Comparison of ENCODE assay signal across 22 mouse cellular contexts in genomic region chr6:52439204-52439603, GRCm38 (mm10).
"Had no signal": no experiment of that assay in that cellular context is flagged by ENCODE, and none has a peak within 500 bp of the region (broad histone marks: within the 10 kb centered on the region; RNA-seq: fewer than 3 reads in every experiment).

No protein-coding gene starts in this region.

- H3K4me1 ChIP-seq: liver, embryonic 12.5 days had no signal

- H3K27me3 ChIP-seq: forebrain, embryonic 15.5 days; hindbrain, embryonic 15.5 days had no signal

- H3K4me3 ChIP-seq: forebrain, embryonic 15.5 days; hindbrain, embryonic 13.5 days; hindbrain, embryonic 15.5 days; kidney, embryonic 15.5 days; limb, embryonic 13.5 days; limb, embryonic 15.5 days; liver, embryonic 12.5 days had no signal

- DNase-seq: forebrain, postnatal 0 days; gastrocnemius, postnatal 14 days; gastrocnemius, postnatal 36 days; kidney, adult 11 months; kidney, adult 2 months; kidney, adult 9 months; kidney, postnatal 14 days; kidney, postnatal 36 days; layer of hippocampus, adult 9-11 months; layer of hippocampus, postnatal 36 days; left cerebral cortex, postnatal 4 days had no signal

- H3K27ac ChIP-seq: forebrain, embryonic 15.5 days; hindbrain, embryonic 13.5 days; hindbrain, embryonic 15.5 days; hindbrain, postnatal 0 days; kidney, embryonic 15.5 days; kidney, postnatal 0 days; limb, embryonic 13.5 days; limb, embryonic 15.5 days; liver, embryonic 12.5 days; liver, embryonic 14.5 days had no signal

- H3K9ac ChIP-seq: forebrain, embryonic 15.5 days; forebrain, postnatal 0 days; hindbrain, embryonic 13.5 days; hindbrain, embryonic 15.5 days; kidney, embryonic 15.5 days; limb, embryonic 13.5 days; limb, embryonic 15.5 days; liver, embryonic 12.5 days; liver, embryonic 14.5 days had no signal

- H3K36me3 ChIP-seq: forebrain, embryonic 15.5 days; hindbrain, embryonic 13.5 days; hindbrain, embryonic 15.5 days; kidney, embryonic 15.5 days; limb, embryonic 13.5 days; limb, embryonic 15.5 days; liver, embryonic 12.5 days had no signal

- ATAC-seq: forebrain, embryonic 15.5 days; forebrain, postnatal 0 days; hindbrain, postnatal 0 days; intestine, embryonic 16.5 days; liver, embryonic 12.5 days had no signal

- H3K4me2 ChIP-seq: forebrain, embryonic 15.5 days; hindbrain, embryonic 13.5 days; hindbrain, embryonic 15.5 days; kidney, embryonic 15.5 days; limb, embryonic 13.5 days; limb, embryonic 15.5 days; liver, embryonic 12.5 days had no signal

- H3K9me3 ChIP-seq: forebrain, embryonic 15.5 days; hindbrain, embryonic 13.5 days; hindbrain, embryonic 15.5 days; kidney, embryonic 15.5 days; limb, embryonic 13.5 days; limb, embryonic 15.5 days; liver, embryonic 12.5 days had no signal
